Mouse (Mus musculus) forebrain, embryonic 12.5 days (tissue): ENCODE measurements around the gene Usp35. TPM values are rescaled to one million over a fixed set of nuclear protein-coding genes. Genes with fewer than 3 reads are reported as not detected.
A peak's percentile ranks its signal among the peaks of the same experiment; 100 is the strongest.

Source experiments
- ATAC-seq: fragments of 200-750 bp; cut with Nextera tagmentation; 2 replicates; pipeline ENCODE4 v1.8.0; 2017; ENCODE audit warnings: moderate TSS enrichment; ENCODE audit not compliant: low FRiP score
- H3K27ac ChIP-seq: fragments of 300-500 bp; sonication (generic); 2 replicates; pipeline ENCODE4 v1.5.1; 2016; ENCODE audit warnings: mild to moderate bottlenecking
- H3K27me3 ChIP-seq: fragments of 300-500 bp; sonication (generic); 2 replicates; pipeline ENCODE4 v1.6.1; 2016; ENCODE audit warnings: mild to moderate bottlenecking
- H3K36me3 ChIP-seq: fragments of 300-500 bp; sonication (generic); replicated peaks from 2 replicates; pipeline ENCODE4 v1.6.1; 2016; ENCODE audit warnings: mild to moderate bottlenecking
- H3K4me1 ChIP-seq: fragments of 300-500 bp; sonication (generic); 2 replicates; pipeline ENCODE4 v1.6.1; 2016
- H3K4me2 ChIP-seq: fragments of 300-500 bp; sonication (generic); 2 replicates; pipeline ENCODE4 v1.6.1; 2016; ENCODE audit warnings: mild to moderate bottlenecking, moderate library complexity
- H3K4me3 ChIP-seq: fragments of 300-500 bp; sonication (generic); replicated peaks from 2 replicates; pipeline ENCODE4 v1.5.1; 2016; ENCODE audit warnings: mild to moderate bottlenecking
- H3K9ac ChIP-seq: fragments of 300-500 bp; sonication (generic); 2 replicates; pipeline ENCODE4 v1.6.1; 2016; ENCODE audit warnings: mild to moderate bottlenecking
- H3K9me3 ChIP-seq: fragments of 300-500 bp; sonication (generic); 2 replicates; pipeline ENCODE4 v1.6.1; 2016
- WGBS: fragments of 180-500 bp; shearing (Covaris S2); methylation state at CpG from one replicate; pipeline ENCODE4 v1.1.7; 2016; 5-methylcytosine and 5-hydroxymethylcytosine counted together
- polyA plus RNA-seq: library from polyadenylated mRNA; unstranded; fragments of >200 nt; fragmentation: Nextera tagmentation; extraction: Ambion mirVana; gene quantifications from 2 replicates; pipeline ENCODE4 v1.2.1, GENCODE M21; 2016

The Usp35 gene
- polyA plus RNA-seq, 1 experiment from 2014 or later = 3.3 TPM

GRCm38 (mm10) chr7:97309461-97310340, 22.1 kb downstream of the Usp35 start:
- H3K4me2 ChIP-seq = no peak overlapping the region
- H3K4me3 ChIP-seq = no peak overlapping the region
- peaks cover 61% of the 10 kb centered on the region for H3K36me3 ChIP-seq
- no peaks in the 10 kb centered on the region for H3K9me3 ChIP-seq
- H3K27me3 ChIP-seq = no peaks in the 10 kb centered on the region
- 82% methylated on average over 4 of the region's 4 CpGs for WGBS
- ATAC-seq = no peak
- no peak overlapping the region for H3K27ac ChIP-seq
- H3K9ac ChIP-seq = no peak overlapping the region
- H3K4me1 ChIP-seq = no peaks in the 10 kb centered on the region

GRCm38 (mm10) chr7:97307546-97307945, 24.3 kb downstream of the Usp35 start:
- H3K4me1 ChIP-seq = no peaks in the 10 kb centered on the region
- H3K27ac ChIP-seq = no peak overlapping the region
- no peaks in the 10 kb centered on the region for H3K9me3 ChIP-seq
- H3K36me3 ChIP-seq = peaks cover 52% of the 10 kb centered on the region
- WGBS = 84% methylated on average over 1 of the region's 1 CpGs
- H3K9ac ChIP-seq = no peak overlapping the region
- no peak overlapping the region for H3K4me2 ChIP-seq
- no peak for ATAC-seq
- no peak overlapping the region for H3K4me3 ChIP-seq
- H3K27me3 ChIP-seq = no peaks in the 10 kb centered on the region

GRCm38 (mm10) chr7:97306813-97307212, 25.0 kb downstream of the Usp35 start:
- WGBS = 96% methylated on average over 2 of the region's 2 CpGs
- ATAC-seq = no peak
- peaks cover 48% of the 10 kb centered on the region for H3K36me3 ChIP-seq

GRCm38 (mm10) chr7:97305206-97305605, 26.6 kb downstream of the Usp35 start:
- no peak overlapping the region for H3K4me3 ChIP-seq
- no peak overlapping the region for H3K27ac ChIP-seq
- H3K36me3 ChIP-seq = peaks cover 32% of the 10 kb centered on the region
- H3K27me3 ChIP-seq = no peaks in the 10 kb centered on the region
- no peaks in the 10 kb centered on the region for H3K4me1 ChIP-seq
- H3K9me3 ChIP-seq = no peaks in the 10 kb centered on the region
- WGBS = 93% methylated on average over 4 of the region's 4 CpGs
- no peak overlapping the region for H3K9ac ChIP-seq
- no peak overlapping the region for H3K4me2 ChIP-seq
- ATAC-seq = no peak

More at GRCm38 (mm10) chr7:97306813-97307212, 25.0 kb downstream of the Usp35 start:
- Histone ChIP-seq H3K4me3 (no peak overlapping the region), H3K4me1 (no peaks in the 10 kb centered on the region), H3K9me3 (no peaks in the 10 kb centered on the region), H3K27me3 (no peaks in the 10 kb centered on the region), H3K27ac (no peak overlapping the region), H3K4me2 (no peak overlapping the region), H3K9ac (no peak overlapping the region)

GRCm38 (mm10) chr7:97304471-97304870, 27.3 kb downstream of the Usp35 start:
- no peaks in the 10 kb centered on the region for H3K4me1 ChIP-seq
- H3K27ac ChIP-seq = no peak overlapping the region
- no peak overlapping the region for H3K4me2 ChIP-seq
- no peak for ATAC-seq
- no peaks in the 10 kb centered on the region for H3K9me3 ChIP-seq
- no peak overlapping the region for H3K4me3 ChIP-seq
- H3K36me3 ChIP-seq = peaks cover 25% of the 10 kb centered on the region
- H3K27me3 ChIP-seq = no peaks in the 10 kb centered on the region
- no peak overlapping the region for H3K9ac ChIP-seq

GRCm38 (mm10) chr7:97303614-97304013, 28.2 kb downstream of the Usp35 start:
- WGBS = 84% methylated on average over 2 of the region's 2 CpGs
- Histone ChIP-seq H3K9me3 (no peaks in the 10 kb centered on the region), H3K36me3 (peaks cover 22% of the 10 kb centered on the region), H3K4me1 (no peaks in the 10 kb centered on the region), H3K4me3 (no peak overlapping the region), H3K27ac (no peak overlapping the region), H3K27me3 (no peaks in the 10 kb centered on the region), H3K4me2 (no peak overlapping the region), H3K9ac (no peak overlapping the region)
- no peak for ATAC-seq

GRCm38 (mm10) chr7:97302876-97303275, 28.9 kb downstream of the Usp35 start:
- Histone ChIP-seq H3K4me2 (no peak overlapping the region), H3K4me1 (no peaks in the 10 kb centered on the region), H3K27ac (no peak overlapping the region), H3K4me3 (no peak overlapping the region), H3K9ac (no peak overlapping the region), H3K36me3 (peaks cover 15% of the 10 kb centered on the region), H3K27me3 (no peaks in the 10 kb centered on the region), H3K9me3 (no peaks in the 10 kb centered on the region)
- no peak for ATAC-seq
- WGBS = 79% methylated on average over 4 of the region's 4 CpGs

GRCm38 (mm10) chr7:97302261-97302660, 29.6 kb downstream of the Usp35 start:
- WGBS = 92% methylated on average over 4 of the region's 4 CpGs
- H3K4me2 ChIP-seq = no peak overlapping the region
- H3K9ac ChIP-seq = no peak overlapping the region
- H3K4me1 ChIP-seq = no peaks in the 10 kb centered on the region
- no peak overlapping the region for H3K4me3 ChIP-seq
- H3K9me3 ChIP-seq = no peaks in the 10 kb centered on the region
- H3K36me3 ChIP-seq = peaks cover 15% of the 10 kb centered on the region
- no peak overlapping the region for H3K27ac ChIP-seq
- H3K27me3 ChIP-seq = no peaks in the 10 kb centered on the region
- no peak for ATAC-seq

GRCm38 (mm10) chr7:97301321-97301720, 30.5 kb downstream of the Usp35 start:
- ATAC-seq = no peak
- Histone ChIP-seq H3K4me3 (no peak overlapping the region), H3K36me3 (peaks cover 13% of the 10 kb centered on the region), H3K27ac (no peak overlapping the region), H3K4me2 (no peak overlapping the region), H3K27me3 (no peaks in the 10 kb centered on the region), H3K9me3 (no peaks in the 10 kb centered on the region), H3K4me1 (no peaks in the 10 kb centered on the region), H3K9ac (no peak overlapping the region)
- WGBS = 84% methylated on average over 8 of the region's 8 CpGs

- Histone ChIP-seq H3K4me3 (no peak overlapping the region), H3K27ac (no peak overlapping the region), H3K9ac (no peak overlapping the region), H3K4me1 (no peaks in the 10 kb centered on the region), H3K36me3 (peaks cover 13% of the 10 kb centered on the region), H3K4me2 (no peak overlapping the region), H3K27me3 (no peaks in the 10 kb centered on the region), H3K9me3 (no peaks in the 10 kb centered on the region)
- no peak for ATAC-seq
- 89% methylated on average over 2 of the region's 2 CpGs for WGBS
Observed at GRCm38 (mm10) chr7:97300914-97301313, 30.9 kb downstream of the Usp35 start.

- ATAC-seq = no peak
- Histone ChIP-seq H3K9ac (no peak overlapping the region), H3K9me3 (no peaks in the 10 kb centered on the region), H3K4me1 (no peaks in the 10 kb centered on the region), H3K4me3 (no peak overlapping the region), H3K36me3 (peaks cover 8% of the 10 kb centered on the region), H3K4me2 (no peak overlapping the region), H3K27ac (no peak overlapping the region), H3K27me3 (no peaks in the 10 kb centered on the region)
- 85% methylated on average over 6 of the region's 6 CpGs for WGBS
Observed at GRCm38 (mm10) chr7:97298943-97299342, 32.9 kb downstream of the Usp35 start.

- Histone ChIP-seq H3K27me3 (no peaks in the 10 kb centered on the region), H3K9ac (no peak overlapping the region), H3K4me3 (no peak overlapping the region), H3K27ac (no peak overlapping the region), H3K9me3 (no peaks in the 10 kb centered on the region), H3K36me3 (peaks cover 5% of the 10 kb centered on the region; the same call in 1 of the 2 replicates), H3K4me1 (no peaks in the 10 kb centered on the region), H3K4me2 (no peak overlapping the region)
- no peak for ATAC-seq
- WGBS = 94% methylated on average over 2 of the region's 2 CpGs
Observed at GRCm38 (mm10) chr7:97298279-97298678, 33.5 kb downstream of the Usp35 start.

- no peak overlapping the region for H3K4me2 ChIP-seq
- no peaks in the 10 kb centered on the region for H3K27me3 ChIP-seq
- H3K4me3 ChIP-seq = no peak overlapping the region
- no peak overlapping the region for H3K9ac ChIP-seq
- H3K9me3 ChIP-seq = no peaks in the 10 kb centered on the region
- ATAC-seq = peak; percentile 68
- H3K36me3 ChIP-seq = 0 out of 2 replicates have a peak, but pooled peaks cover 5% of the 10 kb centered on the region
- H3K27ac ChIP-seq = no peak overlapping the region
- H3K4me1 ChIP-seq = no peaks in the 10 kb centered on the region
- 2% methylated on average over 2 of the region's 2 CpGs for WGBS
Observed at GRCm38 (mm10) chr7:97297466-97297865, 34.4 kb downstream of the Usp35 start.
